Mouse (Mus musculus) heart, adult 2 months (tissue): ENCODE measurements at regions not wholly inside any gene's neighbourhood (a gene's known extent, or its start where the extent isn't known, plus 50 kb on each side); places are given as distances from the start of the nearest gene placed in this dataset.

ENCODE experiments used
- DNase-seq, 2 experiments: peaks; one replicate each; pipeline ENCODE4 v3.0.0; 2021
- H3K27ac ChIP-seq: fragments of 200-600 bp; 2 replicates; pipeline ENCODE4 v1.8.1; 2022
- H3K27me3 ChIP-seq: fragments of 200-500 bp; 2 replicates; pipeline ENCODE4 v1.6.1; 2012; ENCODE audit warnings: mild to moderate bottlenecking, low read length, inconsistent platforms, mixed read lengths; ENCODE audit not compliant: control insufficient read depth, insufficient read depth
- H3K36me3 ChIP-seq: fragments of 200-500 bp; 2 replicates; pipeline ENCODE4 v1.6.1; 2012; ENCODE audit warnings: low read length, inconsistent platforms; ENCODE audit not compliant: control insufficient read depth, insufficient read depth
- H3K4me1 ChIP-seq: fragments of 200-500 bp; 2 replicates; pipeline ENCODE4 v1.6.1; 2011; ENCODE audit warnings: low read length; ENCODE audit not compliant: control insufficient read depth, insufficient read depth
- H3K4me3 ChIP-seq: fragments of 200-600 bp; 2 replicates; pipeline ENCODE4 v1.8.1; 2022
- H3K79me2 ChIP-seq: fragments of 200-500 bp; replicated peaks from 2 replicates; pipeline ENCODE4 v1.6.1; 2012; ENCODE audit warnings: mild to moderate bottlenecking, inconsistent platforms, low read length, moderate library complexity, mixed read lengths; ENCODE audit not compliant: control insufficient read depth, insufficient read depth
- H3K9ac ChIP-seq: fragments of 200-500 bp; 2 replicates; pipeline ENCODE4 v1.6.1; 2012; ENCODE audit warnings: low read depth, mild to moderate bottlenecking, control low read depth, inconsistent platforms, low read length, mixed read lengths
- CTCF ChIP-seq: fragments of 200-600 bp; IDR thresholded peaks from 2 replicates; pipeline ENCODE4 v1.8.1; 2022; ENCODE audit warnings: antibody characterized with exemption, mild to moderate bottlenecking, moderate library complexity
- EP300 ChIP-seq: fragments of 200-500 bp; IDR thresholded peaks from 2 replicates; pipeline ENCODE4 v1.6.1; 2011; ENCODE audit warnings: low read depth, low read length, control low read depth; ENCODE audit not compliant: insufficient read depth
- POLR2A ChIP-seq: fragments of 200-500 bp; IDR thresholded peaks from 2 replicates; pipeline ENCODE4 v1.6.1; 2011; ENCODE audit warnings: mild to moderate bottlenecking, low read depth, low read length, control low read depth; ENCODE audit not compliant: insufficient read depth
- WGBS: fragments of 180-500 bp; shearing (Covaris S2); methylation state at CpG from one replicate; pipeline ENCODE4 v1.1.7; 2018; 5-methylcytosine and 5-hydroxymethylcytosine counted together
- intact Hi-C: fragments of 180-260 bp; cut with DNase I; formaldehyde crosslinking; loops from one replicate; pipeline ENCODE4 v1.15.1; 2025

DNA sequence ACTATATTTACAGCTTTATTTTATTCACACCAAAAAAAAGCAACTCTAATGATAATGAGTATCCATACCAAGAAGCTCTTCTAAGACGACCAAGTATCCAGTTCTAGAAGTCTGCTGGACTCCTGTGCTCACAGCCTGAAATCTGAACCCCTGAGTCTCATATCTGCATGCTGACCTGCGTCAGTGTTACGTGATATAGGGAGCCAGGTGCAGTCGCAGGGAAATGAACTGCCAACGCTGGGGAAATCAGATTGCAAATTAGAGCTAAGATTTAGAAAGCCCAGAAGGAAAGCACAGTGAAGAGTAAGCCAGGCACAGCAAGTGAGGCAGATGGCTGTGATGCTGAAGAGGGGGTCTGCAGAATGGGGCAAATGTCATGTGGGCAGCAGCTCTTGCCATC, 57.1 kb upstream of the Ddit4l start:
- Histone ChIP-seq H3K79me2 (no peaks in the 10 kb centered on the region), H3K9ac (no peak overlapping the region), H3K27me3 (no peaks in the 10 kb centered on the region), H3K36me3 (no peaks in the 10 kb centered on the region), H3K4me3 (no peak overlapping the region), H3K27ac (no peak overlapping the region), H3K4me1 (peaks cover 1% of the 10 kb centered on the region; the same call in 1 of the 2 replicates)
- intact Hi-C loops, result loop anchor here (10.0 kb wide), 1 partner anchor 61 kb away; the partner anchor contains the start of gene Ddit4l
- DNase-seq, result no peak
- WGBS, result 76% methylated on average over 5 of the region's 5 CpGs
- no peak for TF ChIP-seq POLR2A
- no peak for TF ChIP-seq CTCF
- TF ChIP-seq EP300, result no peak

DNA sequence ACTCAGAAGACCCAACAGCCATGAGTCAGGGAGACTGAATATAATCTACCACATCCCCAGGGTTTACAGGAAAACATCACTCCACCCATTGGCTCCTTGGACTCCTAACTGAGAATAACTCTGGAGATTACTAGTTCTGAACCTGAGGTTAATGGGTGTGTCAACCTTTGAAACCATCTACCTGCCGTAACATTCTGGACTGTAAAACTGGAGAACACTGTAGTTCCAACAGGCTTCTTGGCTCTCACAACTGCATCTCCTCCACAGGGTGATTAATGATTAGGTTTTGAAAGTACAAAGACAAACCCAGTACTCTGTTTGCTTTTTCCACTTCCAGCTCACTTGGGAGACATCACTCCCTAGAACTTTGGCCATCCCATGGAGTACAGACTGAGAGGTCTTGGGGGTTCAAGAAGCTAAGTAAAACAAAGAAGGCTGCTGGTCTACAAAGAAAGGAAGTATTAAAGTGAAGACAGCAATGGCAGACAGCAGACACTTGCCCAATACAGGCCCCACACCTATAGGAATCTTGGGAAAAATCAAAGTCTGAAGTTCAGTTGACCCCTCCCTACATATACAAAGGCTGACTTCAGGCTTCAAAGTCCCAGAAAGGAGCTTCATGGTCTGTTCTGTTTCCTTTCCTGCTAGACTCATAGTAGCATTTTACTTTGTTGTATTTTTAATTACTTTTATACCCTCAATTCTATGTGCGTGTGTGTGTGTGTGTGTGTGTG, 52.7 kb upstream of the Ddit4l start:
- intact Hi-C loops, result loop anchor here (10.0 kb wide), 1 partner anchor 56 kb away; the partner anchor contains the start of gene Ddit4l
- TF ChIP-seq EP300 (no peak), POLR2A (no peak), CTCF (no peak)
- no peak overlapping the region for H3K4me3 ChIP-seq
- H3K27me3 ChIP-seq, result no peaks in the 10 kb centered on the region
- H3K9ac ChIP-seq, result no peak overlapping the region
- H3K27ac ChIP-seq, result no peak overlapping the region
- H3K4me1 ChIP-seq, result no peaks in the 10 kb centered on the region
- WGBS, result 94% methylated on average over 2 of the region's 2 CpGs
- H3K36me3 ChIP-seq, result no peaks in the 10 kb centered on the region
- no peaks in the 10 kb centered on the region for H3K79me2 ChIP-seq
- DNase-seq, result no peak
